Mouse (Mus musculus) CD8-positive naive resting alpha-beta T cell, adult 2 months (primary cell): ENCODE data around the gene Pax8.

Source experiments
- DNase-seq, 2 experiments: peaks; one replicate each; pipeline ENCODE4 v3.0.0; 2022; ENCODE audit warnings: low read depth in 2 of 2, low spot score in 2 of 2

The Pax8 gene

DNA sequence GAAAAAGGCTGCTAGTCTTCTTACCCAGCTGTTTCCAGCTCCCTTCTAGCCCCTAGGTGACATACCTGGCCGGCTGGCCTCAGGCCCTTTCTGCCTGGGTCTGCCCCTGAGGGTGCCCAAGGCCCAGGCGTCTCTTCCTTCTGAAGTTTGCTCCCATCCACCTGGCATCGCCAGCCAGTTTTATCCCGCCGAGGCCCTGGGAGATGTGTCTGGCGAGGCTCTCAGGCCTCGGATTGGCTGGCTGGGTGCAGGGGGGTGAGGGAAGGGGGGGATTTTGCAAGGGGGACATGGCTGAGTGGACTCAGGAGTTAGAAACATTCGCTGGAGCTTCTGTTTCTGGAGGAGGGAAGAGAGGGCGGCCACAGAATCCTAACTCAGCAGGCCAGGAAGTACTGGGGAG, at the start of gene Pax8:
Gene Pax8 (minus strand): TSS at position 180 of the 400 bp plus-strand sequence.
- DNase-seq: no peak

DNA sequence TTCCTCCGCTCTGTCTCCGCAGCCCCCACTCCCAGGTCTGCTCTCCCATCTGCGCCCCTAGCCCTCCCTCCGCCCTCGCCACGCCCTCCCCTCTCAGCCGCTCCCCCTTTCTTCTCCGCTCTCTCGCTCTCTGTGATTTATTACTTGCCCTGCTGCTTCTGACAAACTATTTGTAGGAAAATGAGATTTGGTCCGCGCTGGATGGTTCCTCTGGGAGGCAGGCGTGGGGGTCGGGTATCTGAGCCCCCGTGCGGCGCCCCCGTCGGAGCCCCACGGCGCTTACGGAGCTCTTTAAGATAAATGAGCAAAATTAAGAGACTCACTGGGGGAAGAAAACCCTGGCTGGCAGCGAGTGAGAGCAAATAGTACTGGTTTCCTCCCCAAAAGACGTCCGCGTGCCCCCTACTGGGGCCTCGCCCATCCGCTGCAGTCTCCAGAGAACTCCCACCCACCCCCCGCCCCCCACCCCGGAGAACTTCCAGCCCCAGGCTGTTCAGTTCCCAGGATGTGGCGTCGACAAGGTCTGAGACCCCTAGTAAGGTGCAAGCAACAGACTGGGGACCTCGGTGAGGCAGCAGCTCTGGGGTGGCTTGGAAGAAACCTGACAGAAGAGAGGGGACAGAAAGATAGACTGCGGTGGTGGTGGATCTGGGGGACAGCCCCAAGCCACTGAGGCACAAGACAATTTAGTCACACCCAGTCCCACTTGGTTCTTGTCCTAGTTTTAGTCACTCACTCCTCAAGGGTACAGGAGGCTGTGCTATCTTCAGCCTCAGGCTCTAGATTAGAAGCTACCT, 46.2 kb upstream of the Pax8 start:
- no peak for DNase-seq

DNA sequence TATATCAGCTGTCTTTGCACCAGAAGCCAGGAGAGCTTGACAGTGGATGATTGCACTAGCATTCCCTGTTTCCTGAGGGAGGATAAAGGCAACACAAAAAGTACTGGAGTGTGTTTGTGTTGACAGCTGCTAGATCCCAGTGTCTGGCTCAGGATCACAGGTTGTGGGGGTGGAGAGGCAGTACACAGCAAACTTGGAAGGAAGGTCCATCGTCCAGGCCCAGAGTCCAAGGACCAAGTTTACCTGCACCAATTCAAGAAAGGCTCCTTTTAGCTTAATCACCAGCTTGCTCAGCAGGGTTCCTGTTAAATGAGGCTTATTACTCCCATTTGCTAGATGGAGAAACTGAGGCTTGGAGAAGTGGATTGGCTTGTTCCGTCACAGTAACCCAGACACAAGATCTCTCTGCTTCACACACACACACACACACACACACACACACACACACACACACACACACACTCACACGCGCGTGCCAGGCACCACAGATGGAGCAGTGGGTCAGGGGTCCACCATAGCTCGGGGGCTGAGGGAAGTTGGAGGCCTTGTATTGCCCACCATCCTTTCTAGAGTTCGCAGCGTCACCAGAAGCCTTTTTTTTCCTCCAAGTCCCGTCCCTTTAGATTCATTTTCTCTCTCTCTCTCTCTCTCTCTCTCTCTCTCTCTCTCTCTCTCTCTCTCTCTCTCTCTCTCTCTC, 45.3 kb upstream of the Pax8 start:
- no peak for DNase-seq

DNA sequence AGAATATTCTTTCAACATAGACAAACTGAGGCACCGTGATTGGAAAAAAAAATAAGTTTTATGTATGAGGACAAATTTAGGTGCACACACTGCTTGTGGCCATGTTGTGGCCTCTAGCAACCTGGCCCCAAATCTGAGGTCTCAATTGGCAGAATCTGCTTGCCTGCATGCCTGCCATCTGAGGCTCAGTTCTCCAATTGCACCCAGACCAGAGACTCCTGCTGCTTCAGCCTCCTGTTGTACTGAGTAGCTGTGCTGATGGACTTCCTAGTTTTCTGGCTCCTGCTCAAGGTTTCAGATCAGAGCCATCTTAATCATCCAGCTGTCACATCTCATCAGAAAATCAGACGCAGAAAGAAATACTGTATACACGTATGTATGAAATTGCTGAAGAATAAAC, 41.5 kb upstream of the Pax8 start:
- DNase-seq: no peak

DNA sequence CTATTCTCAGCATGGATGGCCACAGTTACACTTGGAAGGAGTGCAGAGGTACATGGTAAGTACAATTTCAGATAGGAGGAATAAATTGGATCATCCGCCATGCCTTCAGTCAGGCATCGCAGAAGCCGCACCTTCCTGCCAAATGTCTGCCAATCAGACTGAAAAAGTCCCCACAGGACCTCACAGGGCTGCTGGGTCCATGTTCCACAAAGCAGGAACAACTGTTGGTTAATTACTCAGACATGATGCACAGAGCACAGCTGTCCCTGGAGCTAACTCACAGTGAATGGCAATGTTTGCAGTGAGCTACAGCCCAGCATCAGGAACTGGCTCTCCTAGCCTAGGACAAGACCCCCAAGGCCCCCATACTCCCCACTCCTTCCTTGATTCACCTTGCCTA, 32.0 kb upstream of the Pax8 start:
- DNase-seq: no peak

DNA sequence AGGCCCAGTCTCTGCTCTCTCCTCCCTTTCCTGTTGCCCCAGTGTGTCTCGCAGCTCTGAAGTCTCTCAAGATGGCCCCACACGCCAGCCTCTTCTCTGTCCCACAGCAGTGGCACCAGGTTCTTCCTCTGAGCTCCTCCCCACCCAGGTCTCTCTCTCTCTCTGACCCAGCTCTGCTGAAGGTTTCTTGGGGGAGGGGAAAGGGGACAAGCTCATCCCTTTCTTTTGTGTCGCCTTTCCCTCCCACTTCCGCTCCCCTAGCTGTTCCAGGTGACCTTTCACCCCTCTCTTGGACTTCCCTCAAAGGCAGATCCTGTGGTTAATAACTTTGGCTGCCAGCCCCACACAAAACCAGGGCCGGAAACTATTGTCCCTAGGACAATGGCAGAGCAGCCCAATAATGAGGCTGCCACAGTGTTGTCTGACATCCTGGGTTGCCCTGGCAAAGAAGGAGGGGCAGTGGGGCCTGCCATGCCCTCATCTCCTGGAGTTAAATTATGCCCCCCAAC, 27.6 kb upstream of the Pax8 start:
- DNase-seq: no peak

DNA sequence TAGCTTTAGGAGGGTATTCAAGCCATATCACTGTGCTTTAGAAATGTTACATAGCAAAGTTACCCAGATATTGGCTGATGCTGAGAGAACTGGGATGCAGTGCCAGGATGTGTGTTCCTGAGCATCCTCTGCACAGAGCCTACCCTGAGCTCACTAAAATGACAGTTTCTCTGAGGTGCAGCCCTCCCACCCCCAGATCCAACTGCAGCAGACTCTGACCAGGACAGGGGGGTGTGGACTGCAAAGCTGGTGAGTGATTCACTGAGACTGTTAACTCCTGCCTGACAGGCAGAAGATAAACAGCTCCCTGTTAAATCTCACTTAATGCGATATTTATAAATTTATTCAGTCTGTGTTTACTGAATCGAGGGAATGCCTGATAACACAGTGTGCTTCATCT, 25.5 kb upstream of the Pax8 start:
- DNase-seq: no peak

DNA sequence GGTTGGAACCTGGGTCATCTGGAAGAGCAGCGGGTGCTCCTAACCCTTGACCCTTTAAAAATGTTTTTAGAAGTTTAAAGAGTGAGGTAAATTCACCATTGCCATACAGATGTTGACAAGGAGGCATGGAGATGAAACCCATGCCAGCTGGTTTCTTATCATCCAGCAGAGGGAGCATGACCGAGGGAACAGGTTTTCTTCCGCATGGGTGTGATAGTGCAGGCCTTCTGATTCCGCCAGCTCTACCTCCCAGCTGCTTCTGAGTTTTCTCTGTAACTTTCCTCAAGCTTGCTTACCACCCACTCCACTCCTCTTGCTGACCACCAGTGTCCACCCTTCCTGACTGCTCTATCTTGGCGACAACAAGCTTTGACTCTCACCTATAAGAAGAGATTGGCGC, 15.2 kb upstream of the Pax8 start:
- DNase-seq: no peak

DNA sequence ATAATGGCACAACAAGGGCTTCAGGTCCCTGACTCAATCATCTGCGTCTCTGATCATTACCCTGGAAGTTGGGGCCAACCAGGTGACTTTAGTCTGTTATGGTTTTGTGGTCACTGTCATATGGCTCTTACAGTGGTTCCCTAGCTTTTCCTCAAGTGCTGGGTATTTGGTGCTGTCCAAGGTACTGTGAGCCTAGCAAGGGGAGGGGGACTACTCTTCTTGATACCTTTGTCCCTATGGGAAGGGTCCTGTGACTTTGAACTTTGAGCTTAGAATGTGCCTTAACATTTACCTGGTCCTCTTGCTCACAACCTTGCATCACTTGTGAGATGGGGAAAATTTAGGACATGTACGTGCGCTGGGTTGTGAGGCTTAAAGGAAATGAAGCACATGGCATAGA, 13.3 kb upstream of the Pax8 start:
- DNase-seq: no peak

DNA sequence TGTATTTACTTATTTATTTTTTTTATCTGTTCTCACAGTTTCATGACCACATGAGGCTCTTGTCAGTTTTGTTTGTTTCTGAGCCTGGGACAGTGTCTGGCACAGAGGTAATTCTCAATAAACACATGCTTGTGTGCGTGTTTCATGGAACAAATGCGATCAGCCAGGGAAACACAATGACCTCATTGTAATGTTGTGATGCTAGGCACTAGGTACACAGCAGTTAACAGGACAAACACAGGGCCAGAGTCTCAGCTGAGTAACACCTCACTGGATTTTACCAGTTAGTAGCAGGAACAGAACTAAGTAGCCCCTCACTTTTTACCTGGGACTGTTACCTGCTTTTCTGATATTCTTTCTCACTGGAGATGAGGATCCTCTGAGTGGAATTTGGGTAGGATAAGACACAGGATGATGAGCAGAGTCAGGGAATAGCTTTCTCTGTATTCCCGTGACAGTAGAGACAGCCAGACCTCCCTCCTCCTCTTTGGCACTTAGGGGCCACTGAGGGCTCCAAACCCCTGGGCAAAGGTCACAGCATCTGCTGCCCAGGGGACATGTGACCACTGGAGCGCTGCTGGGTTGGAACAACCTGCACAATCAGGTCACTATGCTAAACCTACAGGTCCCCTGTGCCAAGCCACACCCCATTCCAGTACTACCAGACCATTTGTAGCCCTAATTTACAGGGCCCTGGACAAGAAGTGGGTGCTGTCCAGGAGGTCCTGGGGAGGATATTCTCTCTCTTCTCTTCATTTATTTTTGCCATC, 11.8 kb upstream of the Pax8 start:
- DNase-seq: no peak

DNA sequence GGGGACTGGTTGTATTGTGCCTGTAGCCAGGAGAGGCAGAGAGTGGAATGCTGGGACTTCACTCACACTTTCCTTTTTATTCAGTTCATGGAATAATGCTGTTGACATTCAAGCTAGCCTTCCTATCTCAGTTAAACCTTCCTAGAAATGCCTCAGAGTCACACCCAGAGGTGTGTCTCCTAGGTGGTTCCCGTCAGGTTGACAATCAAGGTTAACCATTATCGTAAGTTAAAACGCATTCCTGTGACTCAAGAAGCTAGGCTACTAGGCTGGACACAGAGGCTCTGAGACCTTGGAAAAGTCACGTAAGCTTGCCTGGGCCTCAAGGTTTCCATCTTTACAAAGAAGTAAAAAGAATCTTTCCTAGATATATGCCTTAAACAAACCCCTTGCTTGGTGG, 10.0 kb upstream of the Pax8 start:
- no peak for DNase-seq

DNA sequence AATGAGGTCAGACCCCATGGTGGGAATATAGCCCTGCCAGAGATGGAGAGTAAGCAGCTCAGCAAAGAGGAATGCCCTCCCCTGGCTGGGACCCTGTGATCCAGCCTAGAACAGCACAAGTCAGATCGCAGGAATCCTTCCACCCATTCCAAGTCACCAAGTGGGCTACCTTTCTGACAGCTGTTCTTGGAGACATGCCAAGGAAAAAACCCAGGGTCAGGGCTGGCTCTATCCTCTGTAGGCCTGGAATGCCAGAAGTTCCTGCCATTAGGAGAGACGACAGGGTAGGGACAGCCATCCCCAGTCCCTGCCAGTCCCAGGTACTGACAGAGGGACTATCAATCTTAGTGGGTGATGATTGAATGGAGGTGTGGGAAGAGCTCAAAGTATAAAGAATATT, 4.5 kb upstream of the Pax8 start:
- no peak for DNase-seq

DNA sequence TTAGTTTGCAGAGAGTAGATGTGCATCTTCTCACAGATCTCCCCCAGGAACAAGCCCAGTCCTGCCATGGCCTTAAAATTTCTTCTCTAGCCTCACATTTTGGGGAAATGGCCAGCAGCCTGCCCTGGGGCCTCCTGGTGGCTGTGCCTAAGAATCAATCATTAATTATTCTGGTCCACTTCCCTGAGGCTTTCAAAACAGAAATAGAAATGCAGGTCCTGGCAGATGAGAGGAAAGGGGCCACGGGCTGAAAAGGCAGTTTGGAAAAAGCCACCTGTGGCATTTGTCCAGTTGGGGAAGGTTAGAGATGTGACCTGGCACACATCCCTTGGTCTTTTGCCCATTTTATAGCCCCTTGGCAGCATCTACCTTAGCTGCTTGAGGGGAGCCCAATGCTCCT, 3.8 kb upstream of the Pax8 start:
- no peak for DNase-seq

DNA sequence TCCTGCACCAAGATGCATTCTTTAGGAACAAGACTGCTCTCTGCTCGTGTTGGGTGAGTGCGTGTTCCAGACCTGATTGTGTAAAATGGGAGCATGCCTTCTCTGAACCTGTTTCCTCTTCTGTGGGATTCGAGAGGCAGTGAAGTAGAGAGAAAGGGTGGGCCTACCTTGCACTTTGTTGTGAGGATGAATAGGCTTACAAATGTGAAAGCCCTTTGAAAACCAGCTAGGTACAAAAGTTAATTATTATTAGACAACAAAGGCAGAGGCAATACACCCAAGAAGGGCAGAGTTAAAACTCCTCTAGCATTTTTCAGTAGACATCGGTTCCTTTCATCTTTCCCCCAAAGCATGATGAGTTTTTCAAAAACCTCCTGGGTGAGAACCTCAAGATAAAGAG, 3.2 kb upstream of the Pax8 start:
- DNase-seq: no peak

DNA sequence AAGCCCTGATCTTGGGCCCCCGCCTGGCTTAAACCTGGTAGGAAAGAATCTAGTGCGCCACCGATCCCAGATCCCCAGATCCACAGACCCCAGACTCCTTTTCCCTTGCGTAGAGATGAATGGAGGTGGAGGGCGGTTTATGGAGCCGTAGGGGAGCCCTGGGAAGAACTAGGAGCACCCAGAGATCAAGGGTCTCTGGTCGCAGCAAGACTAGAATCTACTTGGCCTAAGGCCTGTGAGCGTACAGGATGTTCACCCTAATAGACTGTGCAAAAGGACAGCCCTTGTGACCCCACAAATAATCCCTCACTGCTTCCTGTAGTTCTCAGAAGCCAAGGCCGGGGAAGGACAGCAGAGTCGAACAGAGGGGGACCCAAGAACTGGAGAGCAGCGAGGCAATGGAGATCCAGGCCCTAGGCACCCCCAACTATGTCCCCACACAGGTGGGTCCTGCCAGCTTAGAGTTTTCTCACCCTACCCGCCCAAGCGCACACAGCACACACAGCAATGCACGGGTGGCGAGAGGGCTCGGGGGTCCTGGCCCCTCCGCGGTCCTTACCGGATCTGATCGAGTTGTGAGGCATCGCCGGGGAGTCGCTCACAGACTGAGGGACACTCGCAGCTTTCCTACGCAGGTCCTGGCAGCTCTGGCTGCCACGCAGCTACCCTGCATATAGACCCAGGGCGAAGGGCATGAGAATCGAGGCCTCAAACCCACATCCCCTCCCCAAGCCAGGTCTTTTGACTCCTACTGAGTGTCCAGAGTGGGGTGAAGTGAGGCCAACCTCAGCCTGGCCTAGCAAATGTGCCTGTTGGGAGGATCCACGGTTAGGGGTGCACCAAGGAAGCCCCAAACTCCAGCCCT, 653 bp downstream of the Pax8 start:
- no peak for DNase-seq

DNA sequence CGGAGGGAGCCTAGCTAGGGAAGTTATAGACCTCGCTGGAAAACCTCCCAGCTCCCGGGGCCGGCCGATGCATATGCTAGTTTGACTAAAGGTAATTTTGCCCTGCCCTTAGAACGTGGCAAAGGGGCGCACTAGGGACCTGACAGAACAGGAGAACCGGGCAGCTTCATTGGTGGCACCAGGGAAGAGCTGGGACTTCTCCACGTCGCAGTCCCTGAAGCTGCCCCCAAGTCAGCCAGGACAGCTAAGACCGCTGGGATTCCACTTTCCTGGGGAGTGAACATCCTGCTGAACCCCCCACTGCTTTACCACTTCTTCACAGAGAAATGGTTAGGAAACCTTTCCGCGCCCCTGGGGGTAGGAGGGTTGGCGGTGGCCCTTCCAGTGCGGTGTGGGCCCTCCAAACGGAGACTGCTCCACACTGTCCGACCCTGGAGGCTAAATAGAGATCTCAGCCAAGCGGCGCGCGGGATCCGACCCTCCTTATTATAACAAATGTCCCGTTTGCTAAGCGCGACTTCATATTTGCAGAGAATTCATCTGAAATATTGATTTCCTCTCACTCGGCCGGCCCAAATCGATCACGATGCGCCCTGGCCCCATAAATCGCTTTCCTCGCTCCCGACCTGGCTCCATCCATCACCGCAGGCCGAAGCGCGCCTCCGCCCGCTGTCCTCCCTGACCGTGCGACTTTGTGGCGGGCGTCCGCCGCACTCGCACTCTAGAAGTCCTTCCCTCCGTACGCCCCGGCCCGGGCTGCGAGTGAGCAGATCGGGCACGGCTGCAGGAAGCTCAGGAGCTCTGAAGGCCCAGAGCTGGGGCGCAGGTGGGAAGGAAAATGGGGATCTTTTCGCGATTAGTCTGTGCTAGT, 1.5 kb downstream of the Pax8 start:
- no peak for DNase-seq

DNA sequence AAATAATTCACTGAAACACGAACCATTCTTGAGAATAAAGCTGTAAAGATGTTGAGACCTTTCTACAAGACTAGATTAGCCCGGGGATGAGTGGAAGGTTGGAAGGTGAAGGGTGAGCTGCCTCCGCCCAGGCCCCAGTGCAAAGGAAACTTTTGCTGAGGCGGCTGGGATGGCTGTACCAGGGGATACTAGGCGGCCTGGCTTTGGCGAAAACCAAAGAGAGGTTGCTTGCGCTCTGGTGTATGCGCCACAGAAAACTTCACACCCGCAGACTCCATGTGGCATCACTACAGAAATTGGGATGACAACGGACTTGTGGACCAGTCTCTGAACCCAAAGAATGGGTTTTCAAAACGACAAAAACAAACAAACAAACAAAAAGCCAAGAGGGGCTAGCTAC, 2.7 kb downstream of the Pax8 start:
- DNase-seq: no peak

DNA sequence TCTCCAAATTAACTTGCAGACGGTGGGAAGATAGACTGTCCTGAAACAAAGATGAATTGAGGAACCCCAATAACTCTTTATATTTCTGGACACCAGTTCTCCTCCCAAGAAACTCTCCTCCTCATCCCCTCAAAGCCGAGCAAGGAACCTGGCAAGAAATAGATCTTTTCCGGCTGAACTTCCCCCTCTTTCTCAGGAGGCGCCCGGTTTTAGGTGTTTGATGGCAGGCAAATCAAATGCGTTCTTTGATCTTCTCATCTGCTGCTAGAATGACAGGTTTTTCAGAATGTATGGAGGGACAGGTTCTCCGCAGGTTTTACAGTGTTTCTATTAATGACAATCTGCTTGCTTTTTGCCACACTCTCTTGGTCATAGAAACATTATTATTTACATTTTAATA, 3.3 kb downstream of the Pax8 start:
- DNase-seq: no peak

DNA sequence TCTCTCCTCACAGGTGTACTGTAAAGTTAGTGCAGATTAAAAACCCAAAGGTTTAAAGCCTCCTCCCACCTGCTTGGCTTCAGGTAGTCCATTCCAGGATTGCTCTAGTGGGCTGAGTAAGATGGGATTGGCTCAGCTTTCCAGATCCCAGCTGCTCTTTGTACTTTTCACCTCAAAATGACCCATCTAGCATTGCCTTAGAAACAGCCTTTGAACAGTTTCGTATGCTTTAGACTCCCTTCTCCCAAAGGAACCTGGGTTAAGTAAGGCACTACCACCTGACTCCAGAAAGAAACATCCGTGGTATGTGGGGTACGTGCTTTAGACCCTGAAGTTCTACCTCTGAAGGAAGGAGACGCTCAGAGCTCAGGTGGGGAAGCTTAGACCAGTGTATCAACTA, 6.3 kb downstream of the Pax8 start:
- DNase-seq: no peak

DNA sequence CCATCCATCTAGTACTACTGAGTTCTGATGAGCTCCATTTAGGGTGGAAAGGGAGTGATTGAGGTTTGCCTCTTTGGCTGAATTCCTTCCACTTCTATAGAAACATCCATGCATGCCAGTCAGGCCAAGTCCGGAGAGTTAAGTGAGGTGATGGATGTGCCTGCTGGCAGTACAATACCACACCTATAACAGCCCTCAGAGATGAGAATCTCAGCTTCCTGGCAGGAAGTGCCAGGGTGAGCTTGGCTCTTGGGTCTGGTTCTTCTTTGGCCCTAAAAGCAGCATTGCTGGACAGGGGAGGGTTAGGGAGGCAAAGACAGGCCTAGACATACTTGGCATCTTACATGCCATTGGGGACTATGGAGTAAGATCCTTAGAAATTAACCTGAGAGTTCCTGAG, 7.0 kb downstream of the Pax8 start:
- no peak for DNase-seq
